Mouse (Mus musculus): ENCODE measurements at regions not wholly inside any gene's neighbourhood (a gene's known extent, or its start where the extent isn't known, plus 50 kb on each side); places are given as distances from the start of the nearest gene placed in this dataset.

DNA sequence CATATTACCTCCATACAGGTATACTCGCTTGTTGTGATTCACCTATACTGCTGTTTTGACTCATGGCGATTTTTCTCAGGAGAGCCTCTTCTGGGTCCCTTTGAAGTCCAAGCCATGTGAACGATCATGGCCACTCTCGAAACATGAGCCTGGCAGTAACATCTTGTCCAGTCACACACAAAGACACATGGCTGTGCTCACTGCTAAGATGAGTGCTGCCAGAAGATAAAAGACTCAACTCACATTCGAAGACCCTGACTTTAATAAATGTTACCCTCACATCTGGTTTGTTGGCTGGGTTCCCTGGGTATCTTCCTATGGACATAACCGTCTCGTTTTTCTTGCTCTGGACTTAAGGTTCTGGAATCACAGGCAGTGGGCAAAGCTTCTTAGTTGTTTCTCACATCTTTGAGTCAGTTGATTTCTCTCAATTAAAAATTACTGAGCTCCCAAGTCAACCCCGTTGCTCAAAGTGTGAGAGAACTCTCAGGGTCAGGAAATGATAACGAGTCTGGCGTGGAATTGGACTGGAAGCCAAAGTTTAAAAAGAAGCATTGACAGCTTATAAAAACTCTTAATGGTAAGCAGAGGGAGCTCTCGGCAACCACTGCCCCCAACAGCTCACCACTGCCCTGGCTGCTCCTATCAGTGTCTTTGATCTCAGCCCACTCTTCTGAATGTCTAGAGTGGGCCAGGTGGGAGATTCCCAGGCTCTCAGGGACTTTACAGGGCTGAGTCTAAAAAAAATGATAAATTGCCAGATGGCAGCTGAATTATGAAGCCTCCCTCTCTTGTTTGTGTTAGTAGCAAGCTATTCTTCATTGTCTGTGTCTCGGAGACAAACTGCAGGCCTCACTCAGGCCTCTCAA is 539.6 kb downstream of the Epha4 start:
- H3K4me3 ChIP-seq (replicated peaks; ENCODE audit: low read length), result no peak overlapping the region
- no peaks in the 10 kb centered on the region for H3K9me3 ChIP-seq (ENCODE audit: low read length)
- H3K27me3 ChIP-seq (ENCODE audit: insufficient read depth, low read length), result no peaks in the 10 kb centered on the region
- H3K4me1 ChIP-seq (replicated peaks; ENCODE audit: low read depth, low read length), result no peaks in the 10 kb centered on the region
- no peaks in the 10 kb centered on the region for H3K36me3 ChIP-seq (ENCODE audit: insufficient read depth, low read length)
- TF ChIP-seq CTCF (conservative IDR thresholded peaks at IDR 0.05; ENCODE audit: low read length) (no peak), NANOG (IDR thresholded peaks at IDR 0.05; ENCODE audit: borderline replicate concordance, low read length) (no peak)

DNA sequence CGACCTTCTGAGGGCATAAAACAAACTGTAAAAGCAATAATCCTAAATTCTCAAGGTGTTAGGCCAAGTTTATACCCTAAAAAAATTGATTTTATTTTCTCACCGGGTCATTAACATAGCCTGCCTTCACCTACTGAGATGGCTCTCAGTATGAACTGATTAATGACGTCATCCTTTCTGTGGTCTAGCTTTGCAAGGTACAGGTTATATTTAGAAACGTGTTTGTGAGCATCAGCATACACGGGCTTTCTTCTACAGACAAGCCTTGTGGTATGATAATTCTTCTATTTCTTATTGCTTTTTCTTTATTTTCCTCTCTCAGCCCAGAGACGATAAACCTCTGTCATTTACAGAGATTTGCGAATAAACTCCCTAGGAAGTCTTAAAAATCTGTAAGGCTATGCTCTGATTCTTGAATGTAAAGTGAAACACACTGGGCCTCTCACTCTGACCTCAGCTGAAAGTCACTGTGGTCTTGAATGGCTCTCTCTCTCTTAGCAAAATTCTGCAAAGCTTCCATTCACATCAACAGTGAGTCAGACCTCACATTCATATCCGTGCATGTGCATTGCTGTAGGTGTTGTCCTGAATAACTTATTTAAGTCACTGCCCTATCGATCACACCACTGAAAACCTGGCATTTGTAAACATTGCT is 534.3 kb downstream of the Epha4 start:
- Histone ChIP-seq H3K36me3 (ENCODE audit: insufficient read depth, low read length) (no peaks in the 10 kb centered on the region), H3K9me3 (ENCODE audit: low read length) (no peaks in the 10 kb centered on the region), H3K27me3 (ENCODE audit: insufficient read depth, low read length) (no peaks in the 10 kb centered on the region), H3K4me1 (replicated peaks; ENCODE audit: low read depth, low read length) (no peaks in the 10 kb centered on the region), H3K4me3 (replicated peaks; ENCODE audit: low read length) (no peak overlapping the region)
- TF ChIP-seq NANOG (IDR thresholded peaks at IDR 0.05; ENCODE audit: borderline replicate concordance, low read length) (no peak), POU5F1 (IDR thresholded peaks at IDR 0.05; ENCODE audit: borderline replicate concordance, low read length) (no peak), CTCF (conservative IDR thresholded peaks at IDR 0.05; ENCODE audit: low read length) (no peak)

DNA sequence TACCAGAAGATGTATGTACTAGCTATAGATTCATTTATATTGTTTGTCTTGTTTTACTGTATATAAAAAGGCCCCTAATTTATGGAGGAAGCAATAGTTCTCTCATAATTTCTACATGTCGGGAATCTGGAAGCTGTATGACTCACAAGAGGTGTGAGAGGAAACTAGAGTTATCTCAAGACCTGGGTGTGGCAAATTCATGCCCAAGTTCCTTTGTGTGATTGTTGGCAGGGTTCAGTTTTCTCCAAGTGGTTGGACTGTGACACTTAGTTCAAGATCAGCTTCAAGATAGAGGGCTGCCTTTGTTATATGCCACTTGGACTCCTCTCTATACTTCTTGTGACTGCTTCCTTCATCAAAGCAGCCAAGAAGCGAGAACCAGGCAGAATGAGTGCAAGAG is 521.1 kb downstream of the Epha4 start:
- no peaks in the 10 kb centered on the region for H3K27me3 ChIP-seq (ENCODE audit: insufficient read depth, low read length)
- no peaks in the 10 kb centered on the region for H3K4me1 ChIP-seq (replicated peaks; ENCODE audit: low read depth, low read length)
- no peak overlapping the region for H3K4me3 ChIP-seq (replicated peaks; ENCODE audit: low read length)
- no peaks in the 10 kb centered on the region for H3K36me3 ChIP-seq (ENCODE audit: insufficient read depth, low read length)
- TF ChIP-seq POU5F1 (IDR thresholded peaks at IDR 0.05; ENCODE audit: borderline replicate concordance, low read length), result no peak
- no peak for TF ChIP-seq CTCF (conservative IDR thresholded peaks at IDR 0.05; ENCODE audit: low read length)
- no peak for TF ChIP-seq NANOG (IDR thresholded peaks at IDR 0.05; ENCODE audit: borderline replicate concordance, low read length)
- H3K9me3 ChIP-seq (ENCODE audit: low read length), result no peaks in the 10 kb centered on the region

DNA sequence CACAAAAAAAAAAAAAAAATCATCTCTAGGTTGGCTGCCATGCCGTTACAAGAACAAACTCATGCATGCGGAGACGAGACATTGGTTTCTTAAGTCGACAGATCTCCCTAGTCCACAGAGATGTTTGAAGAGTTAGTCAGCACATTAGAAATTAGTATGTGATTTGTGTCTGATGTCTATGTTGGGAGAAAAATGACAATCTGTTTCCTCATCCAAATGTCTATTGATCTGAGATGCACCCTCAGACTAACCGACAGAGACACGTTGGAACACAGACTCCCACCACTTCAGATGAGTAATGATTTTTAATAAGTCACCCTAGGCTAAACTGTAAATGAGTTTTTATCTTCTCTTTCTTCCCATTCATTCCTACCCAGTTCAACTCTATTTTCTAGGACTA is 506.9 kb downstream of the Epha4 start:
- H3K36me3 ChIP-seq (ENCODE audit: insufficient read depth, low read length), result no peaks in the 10 kb centered on the region
- H3K4me3 ChIP-seq (replicated peaks; ENCODE audit: low read length), result no peak overlapping the region
- H3K4me1 ChIP-seq (replicated peaks; ENCODE audit: low read depth, low read length), result no peaks in the 10 kb centered on the region
- H3K27me3 ChIP-seq (ENCODE audit: insufficient read depth, low read length), result no peaks in the 10 kb centered on the region
- H3K9me3 ChIP-seq (ENCODE audit: low read length), result no peaks in the 10 kb centered on the region
- no peak for TF ChIP-seq POU5F1 (IDR thresholded peaks at IDR 0.05; ENCODE audit: borderline replicate concordance, low read length)
- no peak for TF ChIP-seq NANOG (IDR thresholded peaks at IDR 0.05; ENCODE audit: borderline replicate concordance, low read length)
- TF ChIP-seq CTCF (conservative IDR thresholded peaks at IDR 0.05; ENCODE audit: low read length), result no peak

DNA sequence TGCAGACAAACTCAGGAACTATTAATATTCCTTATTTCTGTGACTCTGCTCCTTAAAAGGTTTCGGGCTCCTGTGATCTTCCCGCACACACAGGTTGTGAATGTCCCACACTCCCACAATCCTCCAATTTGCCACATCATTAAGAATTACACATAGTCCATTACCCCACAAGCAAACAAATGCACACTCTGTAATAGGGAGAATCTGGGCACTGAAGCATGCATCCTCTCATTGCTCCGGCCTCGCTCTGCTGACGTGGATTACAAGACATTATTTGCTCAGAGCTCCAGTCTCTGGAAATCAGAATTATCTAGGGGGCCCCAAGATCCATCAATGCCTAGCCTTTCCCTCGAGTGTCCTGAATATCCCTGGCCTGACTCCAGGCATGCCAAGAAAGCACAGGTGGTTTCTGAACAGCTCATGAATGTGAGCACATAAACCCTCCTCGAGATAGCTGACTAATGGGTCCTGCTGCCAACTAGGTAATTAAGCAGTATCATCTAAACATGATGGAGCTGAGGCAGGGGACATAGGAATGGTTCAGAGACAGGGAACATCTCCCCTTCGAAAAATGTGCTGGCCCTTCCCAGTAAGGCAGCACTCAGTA is 504.2 kb downstream of the Epha4 start:
- Histone ChIP-seq H3K4me3 (replicated peaks; ENCODE audit: low read length) (no peak overlapping the region), H3K4me1 (replicated peaks; ENCODE audit: low read depth, low read length) (no peaks in the 10 kb centered on the region), H3K27me3 (ENCODE audit: insufficient read depth, low read length) (no peaks in the 10 kb centered on the region), H3K36me3 (ENCODE audit: insufficient read depth, low read length) (no peaks in the 10 kb centered on the region), H3K9me3 (ENCODE audit: low read length) (no peaks in the 10 kb centered on the region)
- no peak for TF ChIP-seq POU5F1 (IDR thresholded peaks at IDR 0.05; ENCODE audit: borderline replicate concordance, low read length)
- no peak for TF ChIP-seq CTCF (conservative IDR thresholded peaks at IDR 0.05; ENCODE audit: low read length)
- no peak for TF ChIP-seq NANOG (IDR thresholded peaks at IDR 0.05; ENCODE audit: borderline replicate concordance, low read length)

DNA sequence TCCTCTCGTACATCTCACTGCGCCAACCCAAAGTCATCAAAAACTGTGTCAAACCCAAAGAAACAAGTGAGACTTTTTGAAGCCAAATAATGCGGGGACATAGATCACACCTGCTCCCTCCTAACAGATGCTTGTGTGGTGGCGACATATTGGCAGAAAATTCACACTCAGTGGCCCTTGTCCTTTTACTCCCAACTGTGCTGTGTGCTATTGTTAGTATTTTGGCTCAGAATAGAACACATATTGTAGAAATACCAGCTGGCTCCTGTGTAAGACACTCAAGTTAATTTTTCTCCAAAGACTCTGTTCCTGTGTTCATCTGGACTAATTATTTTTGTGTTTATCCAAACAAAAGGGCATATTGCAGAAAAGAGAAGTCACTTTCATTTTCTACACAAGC is 487.2 kb downstream of the Epha4 start:
- TF ChIP-seq CTCF (conservative IDR thresholded peaks at IDR 0.05; ENCODE audit: low read length) (no peak), POU5F1 (IDR thresholded peaks at IDR 0.05; ENCODE audit: borderline replicate concordance, low read length) (no peak), NANOG (IDR thresholded peaks at IDR 0.05; ENCODE audit: borderline replicate concordance, low read length) (no peak)
- Histone ChIP-seq H3K9me3 (ENCODE audit: low read length) (no peaks in the 10 kb centered on the region), H3K4me1 (replicated peaks; ENCODE audit: low read depth, low read length) (no peaks in the 10 kb centered on the region), H3K27me3 (ENCODE audit: insufficient read depth, low read length) (no peaks in the 10 kb centered on the region), H3K4me3 (replicated peaks; ENCODE audit: low read length) (no peak overlapping the region), H3K36me3 (ENCODE audit: insufficient read depth, low read length) (no peaks in the 10 kb centered on the region)

DNA sequence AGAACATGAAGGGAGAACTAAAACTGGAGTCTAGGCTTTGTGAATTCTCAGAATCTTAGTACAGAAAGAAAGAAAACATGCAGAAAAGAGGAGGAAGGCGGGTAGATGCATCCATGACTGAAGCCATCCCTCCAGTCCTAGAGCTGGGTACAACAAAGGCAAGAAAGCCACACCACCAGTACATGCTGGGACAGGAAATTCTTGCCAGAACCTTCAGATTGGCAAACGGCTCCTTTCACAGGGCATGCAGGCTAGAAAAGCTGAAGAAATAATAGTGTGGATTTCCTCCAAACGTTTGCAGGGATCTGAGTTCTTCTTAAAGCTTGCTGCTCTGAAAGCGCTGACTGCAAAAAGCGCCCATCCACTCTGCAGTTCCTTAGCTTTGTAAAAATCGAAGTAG is 486.7 kb downstream of the Epha4 start:
- no peaks in the 10 kb centered on the region for H3K9me3 ChIP-seq (ENCODE audit: low read length)
- no peaks in the 10 kb centered on the region for H3K27me3 ChIP-seq (ENCODE audit: insufficient read depth, low read length)

DNA sequence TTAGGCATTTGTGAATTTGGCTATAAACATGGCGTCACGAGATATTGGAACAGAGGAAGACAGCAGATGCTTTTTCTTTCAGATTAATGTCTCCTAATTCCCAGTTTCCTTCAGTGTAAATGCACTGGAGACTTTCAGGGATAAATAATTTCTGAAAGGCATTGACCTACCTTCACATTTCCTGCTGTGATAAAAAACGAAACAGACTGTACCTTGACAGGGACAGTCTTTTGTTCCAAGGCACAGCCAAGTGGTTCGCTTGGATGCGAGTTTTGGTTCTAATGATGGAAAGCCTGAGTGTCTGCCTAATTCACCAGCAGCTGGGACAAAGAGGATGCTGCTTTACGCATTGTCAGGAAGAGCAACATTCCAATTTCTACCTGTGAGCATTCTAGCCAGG is 485.8 kb downstream of the Epha4 start:
- Histone ChIP-seq H3K27me3 (ENCODE audit: insufficient read depth, low read length) (no peaks in the 10 kb centered on the region), H3K4me3 (replicated peaks; ENCODE audit: low read length) (no peak overlapping the region), H3K9me3 (ENCODE audit: low read length) (no peaks in the 10 kb centered on the region), H3K4me1 (replicated peaks; ENCODE audit: low read depth, low read length) (no peaks in the 10 kb centered on the region), H3K36me3 (ENCODE audit: insufficient read depth, low read length) (no peaks in the 10 kb centered on the region)
- no peak for TF ChIP-seq CTCF (conservative IDR thresholded peaks at IDR 0.05; ENCODE audit: low read length)
- no peak for TF ChIP-seq NANOG (IDR thresholded peaks at IDR 0.05; ENCODE audit: borderline replicate concordance, low read length)
- TF ChIP-seq POU5F1 (IDR thresholded peaks at IDR 0.05; ENCODE audit: borderline replicate concordance, low read length), result no peak

More for the DNA sequence above, 486.7 kb downstream of the Epha4 start:
- Histone ChIP-seq H3K4me1 (replicated peaks; ENCODE audit: low read depth, low read length) (no peaks in the 10 kb centered on the region), H3K36me3 (ENCODE audit: insufficient read depth, low read length) (no peaks in the 10 kb centered on the region), H3K4me3 (replicated peaks; ENCODE audit: low read length) (no peak overlapping the region)
- no peak for TF ChIP-seq NANOG (IDR thresholded peaks at IDR 0.05; ENCODE audit: borderline replicate concordance, low read length)
- no peak for TF ChIP-seq POU5F1 (IDR thresholded peaks at IDR 0.05; ENCODE audit: borderline replicate concordance, low read length)
- TF ChIP-seq CTCF (conservative IDR thresholded peaks at IDR 0.05; ENCODE audit: low read length), result no peak
